Mouse (Mus musculus): ENCODE results near the gene Apoc1. TPM values are rescaled to one million over a fixed set of nuclear protein-coding genes. Genes with fewer than 3 reads are reported as not detected.
A peak's percentile ranks its signal among the peaks of the same experiment; 100 is the strongest.

Apoc1 gene
- polyA plus RNA-seq, 1 experiment, result not detected

- no peaks in the 10 kb centered on the region for H3K36me3 ChIP-seq (ENCODE audit: control insufficient read depth, insufficient read depth)
- TF ChIP-seq SRF (IDR thresholded peaks at IDR 0.05; ENCODE audit: control insufficient read depth, insufficient read length, low read depth) (no peak), REST (IDR thresholded peaks at IDR 0.05; ENCODE audit: insufficient read depth, insufficient read length) (no peak), TCF12 (IDR thresholded peaks at IDR 0.05; ENCODE audit: insufficient read depth, poor library complexity, severe bottlenecking) (no peak), POLR2AphosphoS2 (IDR thresholded peaks at IDR 0.05; ENCODE audit: insufficient read length, low read depth) (no peak), MYOD1 (IDR thresholded peaks at IDR 0.05; ENCODE audit: control insufficient read depth in 1 of 3, insufficient read length in 2 of 3, low read depth in 2 of 3) (no peak), TCF3 (IDR thresholded peaks at IDR 0.05; ENCODE audit: insufficient read length, low read depth) (no peak), E2F4 (IDR thresholded peaks at IDR 0.05; ENCODE audit: insufficient read depth) (no peak), CEBPB (IDR thresholded peaks at IDR 0.05; ENCODE audit: insufficient read depth, poor library complexity, severe bottlenecking) (no peak), MAX (IDR thresholded peaks at IDR 0.05; ENCODE audit: low read depth) (no peak), POLR2A (IDR thresholded peaks at IDR 0.05; ENCODE audit: insufficient read length, low read depth) (no peak), USF1 (IDR thresholded peaks at IDR 0.05; ENCODE audit: low read depth) (no peak), MYOG (IDR thresholded peaks at IDR 0.05; ENCODE audit: control insufficient read depth in 1 of 3, insufficient read depth in 1 of 3, insufficient read length in 2 of 3, low read depth in 2 of 3) (no peak)
- no peak within 1 kb of the TSS for H3K4me2 ChIP-seq (ENCODE audit: low read depth)
- H3K4me3 ChIP-seq, result no peak within 1 kb of the TSS
- peaks cover 34% of the 10 kb centered on the region for H3K27me3 ChIP-seq (ENCODE audit: control insufficient read depth, insufficient read depth, insufficient read length)
- no peak within 1 kb of the TSS for H3ac ChIP-seq (ENCODE audit: control insufficient read depth, insufficient read length)
- no peaks in the 10 kb centered on the region for H3K79me2 ChIP-seq (ENCODE audit: control insufficient read depth, insufficient read depth)
These were observed 11.2 kb downstream of the Apoc1 start, which contains the start of the genes Gm44805 and Apoc4 for GRCm38 (mm10) chr7:19681202-19681694. Gene Gm44805, minus strand, starts transcription at chr7:19681423. Gene Apoc4, minus strand, starts transcription at chr7:19681479.

- no peak overlapping the region for H3K4me2 ChIP-seq (ENCODE audit: low read depth)
- no peaks in the 10 kb centered on the region for H3K36me3 ChIP-seq (ENCODE audit: control insufficient read depth, insufficient read depth)
- no peak overlapping the region for H3ac ChIP-seq (ENCODE audit: control insufficient read depth, insufficient read length)
- H3K4me3 ChIP-seq, result no peak overlapping the region
- no peaks in the 10 kb centered on the region for H3K79me2 ChIP-seq (ENCODE audit: control insufficient read depth, insufficient read depth)
- H3K27me3 ChIP-seq (ENCODE audit: control insufficient read depth, insufficient read depth, insufficient read length), result peaks cover 31% of the 10 kb centered on the region
- TF ChIP-seq E2F4 (IDR thresholded peaks at IDR 0.05; ENCODE audit: insufficient read depth), result no peak
- no peak for TF ChIP-seq TCF3 (IDR thresholded peaks at IDR 0.05; ENCODE audit: insufficient read length, low read depth)
- TF ChIP-seq REST (IDR thresholded peaks at IDR 0.05; ENCODE audit: insufficient read depth, insufficient read length), result no peak
- TF ChIP-seq MAX (IDR thresholded peaks at IDR 0.05; ENCODE audit: low read depth), result no peak
- TF ChIP-seq MYOG (IDR thresholded peaks at IDR 0.05; ENCODE audit: control insufficient read depth in 1 of 3, insufficient read depth in 1 of 3, insufficient read length in 2 of 3, low read depth in 2 of 3), result no peak
- TF ChIP-seq USF1 (IDR thresholded peaks at IDR 0.05; ENCODE audit: low read depth), result no peak
- TF ChIP-seq POLR2A (IDR thresholded peaks at IDR 0.05; ENCODE audit: insufficient read length, low read depth), result no peak
- TF ChIP-seq MYOD1 (IDR thresholded peaks at IDR 0.05; ENCODE audit: control insufficient read depth in 1 of 3, insufficient read length in 2 of 3, low read depth in 2 of 3), result no peak
- TF ChIP-seq TCF12 (IDR thresholded peaks at IDR 0.05; ENCODE audit: insufficient read depth, poor library complexity, severe bottlenecking), result no peak
- TF ChIP-seq POLR2AphosphoS2 (IDR thresholded peaks at IDR 0.05; ENCODE audit: insufficient read length, low read depth), result no peak
- no peak for TF ChIP-seq CEBPB (IDR thresholded peaks at IDR 0.05; ENCODE audit: insufficient read depth, poor library complexity, severe bottlenecking)
- TF ChIP-seq SRF (IDR thresholded peaks at IDR 0.05; ENCODE audit: control insufficient read depth, insufficient read length, low read depth), result no peak
These were observed 11.8 kb downstream of the Apoc1 start for GRCm38 (mm10) chr7:19680702-19681101.

- no peak overlapping the region for H3ac ChIP-seq (ENCODE audit: control insufficient read depth, insufficient read length)
- no peaks in the 10 kb centered on the region for H3K36me3 ChIP-seq (ENCODE audit: control insufficient read depth, insufficient read depth)
- no peak overlapping the region for H3K4me3 ChIP-seq
- no peak for TF ChIP-seq POLR2AphosphoS2 (IDR thresholded peaks at IDR 0.05; ENCODE audit: insufficient read length, low read depth)
- no peak for TF ChIP-seq TCF3 (IDR thresholded peaks at IDR 0.05; ENCODE audit: insufficient read length, low read depth)
- no peak for TF ChIP-seq MYOD1 (IDR thresholded peaks at IDR 0.05; ENCODE audit: control insufficient read depth in 1 of 3, insufficient read length in 2 of 3, low read depth in 2 of 3)
- no peak for TF ChIP-seq MAX (IDR thresholded peaks at IDR 0.05; ENCODE audit: low read depth)
- no peak for TF ChIP-seq CEBPB (IDR thresholded peaks at IDR 0.05; ENCODE audit: insufficient read depth, poor library complexity, severe bottlenecking)
- no peak for TF ChIP-seq SRF (IDR thresholded peaks at IDR 0.05; ENCODE audit: control insufficient read depth, insufficient read length, low read depth)
- TF ChIP-seq POLR2A (IDR thresholded peaks at IDR 0.05; ENCODE audit: insufficient read length, low read depth), result no peak
- no peak for TF ChIP-seq TCF12 (IDR thresholded peaks at IDR 0.05; ENCODE audit: insufficient read depth, poor library complexity, severe bottlenecking)
- TF ChIP-seq USF1 (IDR thresholded peaks at IDR 0.05; ENCODE audit: low read depth), result no peak
- no peak for TF ChIP-seq MYOG (IDR thresholded peaks at IDR 0.05; ENCODE audit: control insufficient read depth in 1 of 3, insufficient read depth in 1 of 3, insufficient read length in 2 of 3, low read depth in 2 of 3)
- no peak for TF ChIP-seq E2F4 (IDR thresholded peaks at IDR 0.05; ENCODE audit: insufficient read depth)
- no peak for TF ChIP-seq REST (IDR thresholded peaks at IDR 0.05; ENCODE audit: insufficient read depth, insufficient read length)
- no peaks in the 10 kb centered on the region for H3K79me2 ChIP-seq (ENCODE audit: control insufficient read depth, insufficient read depth)
- H3K27me3 ChIP-seq (ENCODE audit: control insufficient read depth, insufficient read depth, insufficient read length), result peaks cover 25% of the 10 kb centered on the region
- H3K4me2 ChIP-seq (ENCODE audit: low read depth), result no peak overlapping the region
These were observed 13.6 kb downstream of the Apoc1 start for GRCm38 (mm10) chr7:19678901-19679300.

- no peak within 1 kb of the TSS for H3K4me2 ChIP-seq (ENCODE audit: low read depth)
- H3K4me3 ChIP-seq, result no peak within 1 kb of the TSS
- H3K79me2 ChIP-seq (ENCODE audit: control insufficient read depth, insufficient read depth), result no peaks in the 10 kb centered on the region
- H3ac ChIP-seq (ENCODE audit: control insufficient read depth, insufficient read length), result no peak within 1 kb of the TSS
- TF ChIP-seq TCF3 (IDR thresholded peaks at IDR 0.05; ENCODE audit: insufficient read length, low read depth) (no peak), E2F4 (IDR thresholded peaks at IDR 0.05; ENCODE audit: insufficient read depth) (no peak)
- H3K36me3 ChIP-seq (ENCODE audit: control insufficient read depth, insufficient read depth), result no peaks in the 10 kb centered on the region
- peaks cover 30% of the 10 kb centered on the region for H3K27me3 ChIP-seq (ENCODE audit: control insufficient read depth, insufficient read depth, insufficient read length)
These were observed 14.6 kb downstream of the Apoc1 start, which contains the start of gene Apoc2 for GRCm38 (mm10) chr7:19677872-19678271. Gene Apoc2, minus strand, starts transcription at chr7:19677941.

GRCm38 (mm10) chr7:19676662-19677061 is 15.8 kb downstream of the Apoc1 start:
- Histone ChIP-seq H3K4me3 (no peak overlapping the region), H3ac (ENCODE audit: control insufficient read depth, insufficient read length) (no peak overlapping the region), H3K27me3 (ENCODE audit: control insufficient read depth, insufficient read depth, insufficient read length) (peaks cover 30% of the 10 kb centered on the region), H3K4me2 (ENCODE audit: low read depth) (no peak overlapping the region), H3K79me2 (ENCODE audit: control insufficient read depth, insufficient read depth) (no peaks in the 10 kb centered on the region), H3K36me3 (ENCODE audit: control insufficient read depth, insufficient read depth) (no peaks in the 10 kb centered on the region)
- TF ChIP-seq TCF3 (IDR thresholded peaks at IDR 0.05; ENCODE audit: insufficient read length, low read depth), result no peak
- no peak for TF ChIP-seq REST (IDR thresholded peaks at IDR 0.05; ENCODE audit: insufficient read depth, insufficient read length)
- no peak for TF ChIP-seq POLR2AphosphoS2 (IDR thresholded peaks at IDR 0.05; ENCODE audit: insufficient read length, low read depth)
- TF ChIP-seq TCF12 (IDR thresholded peaks at IDR 0.05; ENCODE audit: insufficient read depth, poor library complexity, severe bottlenecking), result no peak
- no peak for TF ChIP-seq CEBPB (IDR thresholded peaks at IDR 0.05; ENCODE audit: insufficient read depth, poor library complexity, severe bottlenecking)
- TF ChIP-seq MYOG (IDR thresholded peaks at IDR 0.05; ENCODE audit: control insufficient read depth in 1 of 3, insufficient read depth in 1 of 3, insufficient read length in 2 of 3, low read depth in 2 of 3), result peak in 1 of 3 experiments; percentile 55
- no peak for TF ChIP-seq POLR2A (IDR thresholded peaks at IDR 0.05; ENCODE audit: insufficient read length, low read depth)
